Mouse (Mus musculus) hindbrain, embryonic 11.5 days (tissue): ENCODE measurements at regions not wholly inside any gene's neighbourhood (a gene's known extent, or its start where the extent isn't known, plus 50 kb on each side); places are given as distances from the start of the nearest gene placed in this dataset.
"Not testable (repeated sequence)": the region's sequence is repeated elsewhere in the genome, so short reads cannot be mapped to it uniquely, and the experiment has no call there.

ENCODE experiments used
- ATAC-seq: fragments of 200-750 bp; cut with Nextera tagmentation; 2 replicates; pipeline ENCODE4 v1.8.0; 2017; ENCODE audit warnings: mild to moderate bottlenecking, moderate TSS enrichment, moderate library complexity; ENCODE audit not compliant: low FRiP score
- DNase-seq: peaks from one replicate; pipeline ENCODE4 v3.0.0-alpha.2; 2015; ENCODE audit warnings: low spot score
- H3K27ac ChIP-seq: fragments of 300-500 bp; sonication (generic); 2 replicates; pipeline ENCODE4 v1.5.1; 2014; ENCODE audit warnings: mild to moderate bottlenecking, low read depth, low read length
- H3K27me3 ChIP-seq: fragments of 300-500 bp; sonication (generic); 2 replicates; pipeline ENCODE4 v1.6.1; 2014; ENCODE audit warnings: mild to moderate bottlenecking, low read length, moderate library complexity, mixed read lengths; ENCODE audit not compliant: control insufficient read depth, insufficient read depth
- H3K36me3 ChIP-seq: fragments of 300-500 bp; sonication (generic); 2 replicates; pipeline ENCODE4 v1.6.1; 2014; ENCODE audit warnings: mild to moderate bottlenecking, low read length, moderate library complexity, mixed read lengths; ENCODE audit not compliant: control insufficient read depth, insufficient read depth
- H3K4me1 ChIP-seq: fragments of 300-500 bp; sonication (generic); replicated peaks from 2 replicates; pipeline ENCODE4 v1.6.1; 2014; ENCODE audit warnings: low read length, mixed read lengths; ENCODE audit not compliant: control insufficient read depth, insufficient read depth
- H3K4me2 ChIP-seq: fragments of 300-500 bp; sonication (generic); replicated peaks from 2 replicates; pipeline ENCODE4 v1.6.1; 2014; ENCODE audit warnings: mild to moderate bottlenecking, low read depth, low read length
- H3K4me3 ChIP-seq: fragments of 300-500 bp; sonication (generic); 2 replicates; pipeline ENCODE4 v1.5.1; 2014; ENCODE audit warnings: low read depth, low read length
- H3K9ac ChIP-seq: fragments of 300-500 bp; sonication (generic); 2 replicates; pipeline ENCODE4 v1.6.1; 2014; ENCODE audit warnings: low read depth, low read length
- H3K9me3 ChIP-seq: fragments of 300-500 bp; sonication (generic); 2 replicates; pipeline ENCODE4 v1.6.1; 2016; ENCODE audit warnings: low read length; ENCODE audit not compliant: control insufficient read depth
- WGBS: fragments of 180-500 bp; shearing (Covaris S2); extraction: QIAGEN DNeasy Blood & Tissue Kit; methylation state at CpG from one replicate; pipeline ENCODE4 v1.1.7; 2014; 5-methylcytosine and 5-hydroxymethylcytosine counted together

GRCm38 (mm10) chr5:50215960-50216359, 157.2 kb upstream of the Adgra3 start:
- Histone ChIP-seq H3K9me3 (no peaks in the 10 kb centered on the region), H3K4me2 (no peak overlapping the region), H3K4me3 (no peak overlapping the region), H3K36me3 (no peaks in the 10 kb centered on the region), H3K27ac (no peak overlapping the region), H3K27me3 (no peaks in the 10 kb centered on the region), H3K9ac (no peak overlapping the region), H3K4me1 (no peaks in the 10 kb centered on the region)
- no peak for ATAC-seq
- peak; percentile 40 for DNase-seq
- WGBS, result 48% methylated on average over 5 of the region's 5 CpGs

DNA sequence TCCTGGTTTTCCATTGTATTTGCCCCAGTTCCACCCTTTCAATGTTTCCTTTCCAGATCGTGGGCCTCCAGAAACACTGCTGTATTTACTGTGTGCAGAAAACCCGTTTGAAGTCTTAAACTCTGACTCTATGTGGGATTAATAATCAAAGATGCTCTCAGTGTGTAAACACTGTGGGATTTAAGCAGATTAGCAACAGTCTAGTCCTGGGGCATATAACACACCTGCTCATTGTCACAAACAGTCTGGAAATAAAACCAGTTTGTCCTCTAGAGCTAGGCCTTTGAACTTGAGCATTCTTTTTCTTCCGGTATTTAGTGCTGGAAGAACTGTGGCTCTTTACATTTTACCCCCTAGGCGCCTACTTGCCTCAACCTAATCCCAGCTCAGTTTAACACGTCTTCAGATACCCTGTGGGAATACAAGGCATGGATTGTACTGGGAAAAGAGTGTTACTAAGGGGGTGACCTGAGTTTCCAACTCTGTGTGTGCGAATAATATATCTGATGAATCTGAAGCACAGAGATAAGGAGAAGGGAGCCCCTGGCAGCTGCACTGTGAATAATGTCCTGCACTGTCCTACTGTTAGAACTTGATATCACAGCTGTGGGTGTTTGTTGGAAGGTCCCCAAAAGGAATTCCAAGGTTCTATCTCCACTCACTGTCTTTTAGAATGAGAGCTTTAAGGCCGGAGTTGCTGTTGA, 143.7 kb upstream of the Adgra3 start:
- ATAC-seq (no peak), DNase-seq (no peak)
- H3K4me2 ChIP-seq, result no peak overlapping the region
- H3K4me1 ChIP-seq, result no peaks in the 10 kb centered on the region
- H3K36me3 ChIP-seq, result no peaks in the 10 kb centered on the region
- WGBS, result 73% methylated on average over 7 of the region's 7 CpGs
- no peaks in the 10 kb centered on the region for H3K9me3 ChIP-seq
- H3K9ac ChIP-seq, result no peak overlapping the region
- no peaks in the 10 kb centered on the region for H3K27me3 ChIP-seq
- no peak overlapping the region for H3K4me3 ChIP-seq
- no peak overlapping the region for H3K27ac ChIP-seq

DNA sequence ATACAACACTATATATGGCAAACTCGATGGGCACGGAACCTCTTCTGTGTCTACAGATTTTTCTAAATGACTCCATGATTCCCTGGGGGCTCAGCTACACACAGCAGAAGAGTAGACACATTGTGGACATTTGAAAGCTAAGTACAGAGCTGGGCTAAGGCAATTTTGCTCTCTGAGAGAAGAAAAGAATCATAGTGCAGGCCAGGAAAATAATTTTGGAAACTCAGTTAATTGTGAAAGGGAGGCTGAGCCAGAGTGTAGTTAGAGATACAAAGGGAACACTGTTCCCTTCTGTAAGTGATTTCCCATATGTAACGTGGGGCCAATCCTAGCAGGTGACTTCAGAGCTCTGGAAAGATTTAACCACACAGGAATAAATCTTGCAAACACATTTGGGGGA, 137.6 kb upstream of the Adgra3 start:
- H3K36me3 ChIP-seq, result no peaks in the 10 kb centered on the region
- H3K4me1 ChIP-seq, result no peaks in the 10 kb centered on the region
- no peak overlapping the region for H3K4me3 ChIP-seq
- no peak for ATAC-seq
- H3K9me3 ChIP-seq, result no peaks in the 10 kb centered on the region
- H3K27me3 ChIP-seq, result no peaks in the 10 kb centered on the region
- H3K27ac ChIP-seq, result no peak overlapping the region
- WGBS, result 71% methylated on average over 3 of the region's 3 CpGs
- no peak overlapping the region for H3K4me2 ChIP-seq
- DNase-seq, result no peak
- no peak overlapping the region for H3K9ac ChIP-seq

DNA sequence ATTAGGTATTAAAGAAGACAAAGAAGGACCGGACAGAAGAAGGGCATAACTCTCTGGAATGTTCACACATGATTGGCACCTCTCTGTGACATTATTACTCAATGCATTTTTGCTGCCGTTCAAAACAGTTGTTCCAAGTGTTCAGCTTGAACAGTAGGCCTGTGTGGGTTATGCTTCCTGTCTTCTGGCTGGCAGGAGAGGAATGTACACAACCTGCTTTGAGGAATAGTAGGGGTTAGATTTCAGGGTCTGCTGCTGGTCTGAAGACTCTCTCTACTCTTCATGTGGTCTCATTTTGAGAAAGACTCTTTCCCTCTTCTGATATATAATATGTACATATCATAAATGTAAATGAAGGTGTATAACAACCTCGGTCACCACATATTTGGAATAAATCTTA, 137.2 kb upstream of the Adgra3 start:
- H3K9me3 ChIP-seq, result no peaks in the 10 kb centered on the region
- 75% methylated on average over 3 of the region's 3 CpGs for WGBS
- H3K4me1 ChIP-seq, result no peaks in the 10 kb centered on the region
- ATAC-seq (no peak), DNase-seq (no peak)
- no peaks in the 10 kb centered on the region for H3K27me3 ChIP-seq
- H3K4me3 ChIP-seq, result no peak overlapping the region
- H3K27ac ChIP-seq, result no peak overlapping the region
- no peaks in the 10 kb centered on the region for H3K36me3 ChIP-seq
- H3K4me2 ChIP-seq, result no peak overlapping the region
- H3K9ac ChIP-seq, result no peak overlapping the region

DNA sequence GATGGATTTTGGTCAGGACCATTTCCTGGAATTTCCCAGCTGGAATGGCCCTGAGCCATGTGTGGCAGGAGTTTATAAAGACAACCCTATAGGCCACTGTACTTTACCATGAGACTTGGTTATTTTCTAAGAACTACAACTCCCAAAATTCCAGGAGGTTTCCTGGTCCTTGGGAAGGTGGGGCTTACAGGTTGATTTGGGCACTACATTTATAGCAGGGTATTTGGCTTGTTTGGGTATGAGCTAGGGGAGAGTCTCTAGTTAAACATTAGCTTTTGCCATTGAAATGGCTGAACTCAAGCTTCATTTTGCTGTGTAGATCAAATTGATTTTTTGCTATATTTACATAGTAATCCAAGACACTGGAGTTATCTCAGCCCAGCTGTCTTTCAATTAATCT, 130.6 kb upstream of the Adgra3 start:
- H3K9me3 ChIP-seq, result no peaks in the 10 kb centered on the region
- H3K4me1 ChIP-seq, result no peaks in the 10 kb centered on the region
- H3K9ac ChIP-seq, result no peak overlapping the region
- H3K27me3 ChIP-seq, result no peaks in the 10 kb centered on the region
- H3K36me3 ChIP-seq, result no peaks in the 10 kb centered on the region
- no peak overlapping the region for H3K4me3 ChIP-seq
- DNase-seq (no peak), ATAC-seq (no peak)
- no peak overlapping the region for H3K27ac ChIP-seq
- no peak overlapping the region for H3K4me2 ChIP-seq

GRCm38 (mm10) chr5:50182721-50183120, 123.9 kb upstream of the Adgra3 start:
- H3K9ac ChIP-seq, result no peak overlapping the region
- H3K9me3 ChIP-seq, result no peaks in the 10 kb centered on the region
- H3K4me2 ChIP-seq, result no peak overlapping the region
- ATAC-seq (no peak), DNase-seq (no peak)
- H3K4me1 ChIP-seq, result no peaks in the 10 kb centered on the region
- H3K27ac ChIP-seq, result no peak overlapping the region
- H3K4me3 ChIP-seq, result no peak overlapping the region
- 87% methylated on average over 6 of the region's 6 CpGs for WGBS
- no peaks in the 10 kb centered on the region for H3K36me3 ChIP-seq
- no peaks in the 10 kb centered on the region for H3K27me3 ChIP-seq

DNA sequence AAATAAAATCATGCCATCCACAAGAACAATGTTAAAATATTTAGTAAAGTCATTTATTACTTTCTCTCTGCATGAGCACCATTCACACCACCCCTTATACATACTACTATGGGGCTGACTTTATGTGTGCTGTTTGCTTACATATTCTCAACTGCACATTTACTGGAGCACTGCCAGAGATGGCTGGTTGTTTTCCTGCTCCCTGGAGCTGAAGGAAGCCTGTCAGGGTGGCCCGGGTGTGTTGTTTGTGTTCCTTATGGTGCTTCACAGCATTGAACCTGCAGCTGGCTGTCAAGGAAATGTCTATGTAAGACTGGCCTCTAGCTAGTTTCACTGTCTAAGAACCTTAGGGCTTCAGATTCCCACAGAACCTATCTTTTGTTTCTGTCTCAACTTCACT, 97.8 kb upstream of the Adgra3 start:
- Histone ChIP-seq H3K4me1 (no peaks in the 10 kb centered on the region), H3K9me3 (no peaks in the 10 kb centered on the region), H3K27ac (no peak overlapping the region), H3K27me3 (no peaks in the 10 kb centered on the region), H3K4me2 (no peak overlapping the region), H3K9ac (no peak overlapping the region), H3K36me3 (no peaks in the 10 kb centered on the region), H3K4me3 (no peak overlapping the region)
- DNase-seq (no peak), ATAC-seq (no peak)
- 62% methylated on average over 1 of the region's 1 CpGs for WGBS

DNA sequence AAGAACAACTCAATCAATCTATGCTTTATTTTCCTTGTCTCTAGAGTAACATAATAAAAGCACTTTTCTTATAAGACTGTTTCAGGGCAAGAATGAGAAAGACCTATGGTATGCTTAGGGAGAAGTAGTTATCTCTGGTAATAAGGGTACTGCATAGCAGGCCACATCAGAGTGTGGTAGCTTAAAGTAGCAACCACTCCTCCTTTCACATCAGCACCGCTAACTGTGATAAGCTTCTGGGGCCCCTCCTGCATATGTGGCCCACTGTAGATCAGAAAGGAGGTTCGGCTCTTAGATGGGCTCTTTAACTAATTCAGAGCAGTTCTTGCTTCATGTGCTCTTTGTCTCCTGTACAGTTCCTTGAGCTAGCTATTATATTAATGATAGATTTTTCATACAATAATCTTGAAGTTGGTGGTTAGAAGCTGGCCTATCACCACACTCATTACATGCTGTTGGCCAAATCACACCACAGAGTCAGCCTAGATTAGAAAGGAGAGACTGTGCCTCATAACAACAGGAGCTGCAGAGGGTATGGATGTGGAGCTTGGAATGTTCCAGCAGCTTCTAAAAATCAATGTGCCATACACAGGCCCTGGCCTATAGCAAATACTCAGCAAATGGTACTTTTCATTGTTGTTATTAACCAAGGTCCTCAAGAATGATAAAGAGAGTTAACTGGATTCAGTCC, 96.5 kb upstream of the Adgra3 start:
- not testable (repeated sequence) for H3K4me2 ChIP-seq, H3K9me3 ChIP-seq, H3K27ac ChIP-seq, DNase-seq, H3K9ac ChIP-seq, H3K36me3 ChIP-seq, H3K4me1 ChIP-seq, H3K4me3 ChIP-seq, ATAC-seq, H3K27me3 ChIP-seq
- 87% methylated on average over 2 of the region's 2 CpGs for WGBS

GRCm38 (mm10) chr5:50146926-50147325, 88.1 kb upstream of the Adgra3 start:
- 82% methylated on average over 3 of the region's 3 CpGs for WGBS
- H3K9ac ChIP-seq, result no peak overlapping the region
- no peak for ATAC-seq

More at GRCm38 (mm10) chr5:50146926-50147325, 88.1 kb upstream of the Adgra3 start:
- H3K4me1 ChIP-seq, result no peaks in the 10 kb centered on the region
- DNase-seq, result no peak
- H3K36me3 ChIP-seq, result no peaks in the 10 kb centered on the region
- H3K9me3 ChIP-seq, result no peaks in the 10 kb centered on the region
- no peak overlapping the region for H3K4me3 ChIP-seq
- no peak overlapping the region for H3K27ac ChIP-seq
- no peak overlapping the region for H3K4me2 ChIP-seq
- H3K27me3 ChIP-seq, result no peaks in the 10 kb centered on the region
